Mouse (Mus musculus) right cerebral cortex, postnatal 4 days (tissue): ENCODE measurements around the gene Zfyve28.

Source experiments
- DNase-seq: peaks from one replicate; pipeline ENCODE4 v3.0.0-alpha.2; 2022

Zfyve28 gene

GRCm38 (mm10) chr5:34249132-34249531 lies 39.1 kb downstream of the Zfyve28 start:
- DNase-seq = no peak

DNA sequence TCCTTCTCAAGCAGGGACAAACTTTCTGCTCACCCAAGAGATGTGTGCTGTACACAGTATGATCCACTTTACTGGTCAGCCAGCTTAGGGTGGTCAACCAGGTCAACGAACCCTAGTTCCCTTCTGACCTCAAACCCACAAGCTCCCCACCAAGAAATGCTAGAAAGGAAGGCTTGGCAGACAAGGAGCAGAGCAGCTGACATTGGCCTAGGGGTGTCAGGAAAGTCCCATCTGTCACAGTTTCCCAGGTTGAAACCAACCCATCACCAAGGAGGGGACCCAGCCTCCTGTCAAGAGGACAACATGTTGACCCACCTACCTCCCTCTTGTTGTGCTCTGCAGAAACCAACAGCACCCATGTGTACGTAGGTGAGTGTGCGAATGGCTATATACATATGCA lies 41.8 kb downstream of the Zfyve28 start:
- no peak for DNase-seq

GRCm38 (mm10) chr5:34243062-34243461 lies 45.2 kb downstream of the Zfyve28 start:
- DNase-seq = no peak

DNA sequence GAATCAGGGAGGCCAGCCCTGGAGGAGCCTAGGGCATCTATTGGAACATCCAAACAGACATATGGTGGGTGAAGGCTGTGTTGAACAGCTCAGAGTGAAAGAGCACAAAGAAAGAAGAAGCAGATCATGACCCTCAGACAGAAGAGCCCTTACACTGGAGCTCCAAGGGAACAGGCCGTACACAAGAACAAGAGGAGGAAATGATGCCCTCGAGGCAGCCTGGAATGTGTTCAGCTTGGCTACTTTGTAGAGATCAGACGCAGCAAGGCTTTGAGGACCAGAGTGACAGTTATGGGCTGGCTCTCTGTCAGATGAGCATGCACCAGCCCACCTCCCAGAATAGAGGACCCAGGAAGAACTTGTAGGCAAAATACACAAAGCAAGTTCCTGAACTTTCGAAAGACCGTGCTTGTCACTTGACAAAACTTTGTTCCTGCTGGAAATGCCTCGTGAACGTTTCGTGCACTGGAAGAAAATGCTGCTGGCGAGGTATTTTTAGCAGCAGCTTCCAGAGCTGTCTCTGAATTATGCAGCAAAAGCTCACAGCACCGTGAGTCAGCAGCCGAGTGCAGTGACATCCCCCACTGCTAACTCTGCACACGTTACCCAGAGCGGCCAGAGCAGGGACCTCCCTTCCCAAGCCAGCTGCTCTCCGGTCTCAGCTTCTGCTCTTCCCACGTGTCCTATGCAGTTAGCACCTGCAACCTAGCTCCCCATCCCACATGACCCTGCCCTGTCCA lies 45.9 kb downstream of the Zfyve28 start:
- DNase-seq = peak; percentile 35

DNA sequence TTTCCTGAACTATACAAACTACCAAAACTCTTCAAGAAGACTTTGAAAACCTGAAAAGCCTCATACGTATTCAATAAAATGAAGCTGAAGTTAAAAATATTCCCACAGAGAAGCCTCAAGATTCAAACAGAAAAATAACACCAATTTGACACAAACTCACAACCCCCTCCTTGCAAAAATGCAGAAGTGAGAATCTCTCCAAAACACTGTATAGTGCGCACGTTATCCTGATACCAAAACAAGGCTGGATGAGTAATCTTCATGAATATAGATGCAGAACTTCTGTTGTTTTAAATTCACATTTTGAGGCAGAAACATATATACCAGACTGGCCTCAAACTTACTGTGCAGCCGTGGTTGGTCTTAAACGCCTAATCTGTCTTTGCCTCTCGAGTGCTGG lies 49.8 kb downstream of the Zfyve28 start:
- no peak for DNase-seq

- DNase-seq = peak; percentile 39
Observed at GRCm38 (mm10) chr5:34235898-34236420, 52.3 kb downstream of the Zfyve28 start.

GRCm38 (mm10) chr5:34235056-34235455 lies 53.2 kb downstream of the Zfyve28 start:
- no peak for DNase-seq

GRCm38 (mm10) chr5:34233221-34233515 lies 55.1 kb downstream of the Zfyve28 start:
- DNase-seq = no peak

GRCm38 (mm10) chr5:34232481-34233220 lies 55.6 kb downstream of the Zfyve28 start:
- DNase-seq = no peak

GRCm38 (mm10) chr5:34231901-34232300 lies 56.3 kb downstream of the Zfyve28 start:
- no peak for DNase-seq

GRCm38 (mm10) chr5:34230599-34231485 lies 57.4 kb downstream of the Zfyve28 start:
- DNase-seq = no peak

GRCm38 (mm10) chr5:34229503-34229902 lies 58.7 kb downstream of the Zfyve28 start:
- DNase-seq = no peak

DNA sequence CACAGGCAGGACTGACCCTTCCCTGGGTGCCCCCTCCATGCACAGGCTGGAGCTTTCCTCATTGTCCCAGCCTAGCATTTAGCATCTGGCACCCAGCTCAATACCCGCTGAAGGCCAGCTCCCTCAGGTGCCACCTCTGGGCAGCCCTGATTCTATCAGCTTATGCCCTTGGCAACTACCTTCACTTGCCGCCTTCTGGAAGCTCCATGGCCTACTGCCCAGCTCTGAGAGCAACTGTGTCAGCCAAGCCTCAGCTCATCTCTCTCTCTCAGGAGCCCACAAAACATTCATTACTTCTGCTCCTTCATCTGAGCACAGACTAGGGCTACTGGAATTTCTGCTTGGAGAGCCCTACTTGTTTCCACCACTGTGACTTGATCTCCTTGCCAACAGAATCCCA lies 62.7 kb downstream of the Zfyve28 start:
- no peak for DNase-seq

DNA sequence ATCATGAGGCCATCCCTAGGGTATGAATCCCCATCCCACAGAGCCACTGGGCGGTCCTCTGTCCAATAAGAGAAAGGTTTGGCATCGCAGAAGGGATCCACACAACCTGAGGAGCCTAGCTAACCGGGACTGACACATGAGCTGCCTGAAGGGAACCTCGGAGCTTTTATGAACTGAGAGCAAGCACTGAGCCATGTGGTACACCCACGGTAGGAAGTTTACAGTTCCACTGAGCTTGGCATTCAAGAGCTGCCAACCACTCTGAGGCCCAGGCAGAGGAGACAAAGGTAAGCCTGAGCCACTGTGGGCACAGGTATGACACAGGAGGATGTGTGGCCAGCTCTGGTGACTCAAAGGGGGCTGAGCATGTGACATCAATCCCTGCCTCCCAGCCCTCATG lies 63.7 kb downstream of the Zfyve28 start:
- DNase-seq = no peak

DNA sequence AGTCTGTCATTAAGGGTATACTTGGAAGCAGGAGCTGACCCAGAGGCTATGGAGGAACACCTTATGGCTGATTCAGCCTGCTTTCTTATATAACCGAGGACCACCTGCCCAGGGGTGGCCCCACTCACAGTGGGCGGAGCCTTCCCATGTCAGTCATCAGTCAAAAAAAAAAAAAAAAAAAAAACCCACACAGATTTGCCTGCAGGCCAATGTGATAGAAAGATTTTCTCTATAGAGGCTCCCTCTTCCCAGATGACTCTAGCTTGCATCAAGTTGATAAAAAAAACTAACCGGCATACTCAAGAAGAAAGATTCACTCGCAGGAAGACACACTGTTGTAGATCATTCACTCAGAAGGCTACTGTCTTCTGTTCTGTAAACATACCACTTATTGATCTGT lies 68.2 kb downstream of the Zfyve28 start:
- DNase-seq = no peak

DNA sequence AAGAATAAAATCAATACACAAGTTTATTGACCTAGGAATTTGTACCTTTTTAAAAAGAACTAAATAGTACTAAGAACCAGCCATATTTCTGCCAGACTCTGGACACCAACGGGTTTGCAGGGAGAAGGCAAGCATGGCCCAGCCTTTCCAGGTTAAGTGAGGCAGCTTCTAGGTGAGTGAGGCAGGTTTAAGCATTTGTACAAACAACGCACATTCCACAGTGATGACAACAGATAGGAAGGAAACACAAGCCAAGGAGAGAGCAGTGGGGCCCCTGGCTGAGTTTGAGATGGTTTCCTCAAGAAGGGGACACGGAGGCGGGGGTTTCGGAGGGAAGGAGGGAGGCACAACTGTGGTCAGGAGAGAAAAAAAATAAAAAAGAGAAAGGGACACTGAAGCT lies 69.6 kb downstream of the Zfyve28 start:
- no peak for DNase-seq

GRCm38 (mm10) chr5:34217756-34218155 lies 70.5 kb downstream of the Zfyve28 start:
- no peak for DNase-seq

DNA sequence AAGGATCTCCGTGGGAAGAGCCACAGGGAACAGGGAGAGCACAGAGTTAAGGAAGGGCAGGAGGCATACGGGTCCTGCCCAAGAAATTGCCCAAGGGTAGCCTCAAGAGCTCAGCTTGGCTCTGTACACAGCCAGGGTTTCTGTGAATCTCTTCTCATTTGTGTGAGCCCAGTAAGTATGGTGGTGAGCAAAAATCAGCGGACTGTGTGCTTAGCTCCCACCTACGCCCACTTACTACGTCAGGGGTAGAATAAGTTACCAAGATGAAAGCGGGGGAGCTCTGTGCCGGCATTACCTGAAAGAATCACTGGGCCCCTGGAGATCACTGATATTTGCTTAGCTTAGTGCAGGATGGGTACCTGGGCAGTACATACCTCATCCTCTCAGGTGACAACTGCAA lies 72.2 kb downstream of the Zfyve28 start:
- no peak for DNase-seq

GRCm38 (mm10) chr5:34213659-34214058 lies 74.6 kb downstream of the Zfyve28 start:
- DNase-seq = no peak

- peak; percentile 53 for DNase-seq
Observed at GRCm38 (mm10) chr5:34210279-34210678, 78.0 kb downstream of the Zfyve28 start.

- no peak for DNase-seq
Observed at GRCm38 (mm10) chr5:34207503-34207902, 80.7 kb downstream of the Zfyve28 start.

- no peak for DNase-seq
Observed at GRCm38 (mm10) chr5:34205788-34206187, 82.5 kb downstream of the Zfyve28 start.

- no peak for DNase-seq
Observed at GRCm38 (mm10) chr5:34204911-34205310, 83.3 kb downstream of the Zfyve28 start.
